Mouse (Mus musculus): ENCODE data around the gene Tln1. TPM values are rescaled to one million over a fixed set of nuclear protein-coding genes. Genes with fewer than 3 reads are reported as not detected.

Gene Tln1
- total and polyA plus RNA-seq, 3 experiments, result 22.3 to 59.3 (median 50.1) TPM

GRCm38 (mm10) chr4:43528487-43528886 is 34.0 kb downstream of the Tln1 start:
- TF ChIP-seq CHD2 (IDR thresholded peaks at IDR 0.05; ENCODE audit: low read length) (no peak), SIN3A (IDR thresholded peaks at IDR 0.05; ENCODE audit: low read length) (no peak), GABPA (IDR thresholded peaks at IDR 0.05; ENCODE audit: insufficient replicate concordance, low read depth, low read length) (no peak), ZNF384 (IDR thresholded peaks at IDR 0.05; ENCODE audit: low read depth, low read length) (no peak), MYC (IDR thresholded peaks at IDR 0.05; ENCODE audit: low read depth, low read length) (no peak), ZMIZ1 (IDR thresholded peaks at IDR 0.05; ENCODE audit: low read depth, low read length) (no peak), POLR2A (IDR thresholded peaks at IDR 0.05; ENCODE audit: low read depth, low read length) (no peak), E2F4 (IDR thresholded peaks at IDR 0.05; ENCODE audit: insufficient replicate concordance, low read depth, low read length) (no peak), ZC3H11A (IDR thresholded peaks at IDR 0.05; ENCODE audit: low read depth, low read length) (no peak), MAZ (IDR thresholded peaks at IDR 0.05; ENCODE audit: low read depth, low read length) (no peak), EP300 (IDR thresholded peaks at IDR 0.05; ENCODE audit: low read length) (no peak)
- Histone ChIP-seq H3K36me3 (replicated peaks in 1 of 2; ENCODE audit: control insufficient read depth in 1 of 2, insufficient read depth in 1 of 2, low read length in 1 of 2) (peaks cover 27 to 37% of the 10 kb centered on the region in 2 experiments), H3K9me3 (replicated peaks; ENCODE audit: low read length) (peaks cover 3% of the 10 kb centered on the region), H3K4me3 (replicated peaks in 1 of 3; ENCODE audit: low read depth in 2 of 3, low read length in 2 of 3, poor library complexity in 1 of 3) (no peak overlapping the region), H3K4me2 (ENCODE audit: insufficient read depth, low read depth, poor library complexity, severe bottlenecking) (no peak overlapping the region), H3K4me1 (ENCODE audit: control insufficient read depth in 1 of 2, insufficient read depth in 2 of 2) (peaks cover 0 to 12% of the 10 kb centered on the region in 2 experiments; a peak in 2 of 4 replicates), H3K79me2 (replicated peaks; ENCODE audit: control insufficient read depth, extremely low read depth, insufficient read depth, poor library complexity, severe bottlenecking) (no peaks in the 10 kb centered on the region), H3K9ac (ENCODE audit: insufficient read depth, low read depth) (no peak overlapping the region), H3K27me3 (replicated peaks) (peaks cover 17% of the 10 kb centered on the region), H3K27ac (ENCODE audit: insufficient read depth, low read depth) (no peak overlapping the region)
- dilution Hi-C loops (cut with MboI; ENCODE audit: extremely low pct_ligation_motif_present, extremely low pct_unique_long_range_greater_than_20kb, low sequenced_read_pairs), result no loop called here
- peak; percentile 13 for DNase-seq (ENCODE audit: extremely low read depth)
- in situ Hi-C loops (cut with MboI; ENCODE audit: low pct_ligation_motif_present, low pct_unique_long_range_greater_than_20kb, low sequenced_read_pairs), result no loop called here

- no peak overlapping the region for H3K9ac ChIP-seq (ENCODE audit: insufficient read depth, low read depth)
- dilution Hi-C loops (cut with MboI; ENCODE audit: extremely low pct_ligation_motif_present, extremely low pct_unique_long_range_greater_than_20kb, low sequenced_read_pairs), result no loop called here
- TF ChIP-seq MEF2A (IDR thresholded peaks at IDR 0.05; ENCODE audit: borderline replicate concordance, low read depth, low read length) (no peak), EP300 (IDR thresholded peaks at IDR 0.05; ENCODE audit: low read length) (no peak), UBTF (IDR thresholded peaks at IDR 0.05; ENCODE audit: low read depth, low read length) (no peak), ZMIZ1 (IDR thresholded peaks at IDR 0.05; ENCODE audit: low read depth, low read length) (no peak), MXI1 (IDR thresholded peaks at IDR 0.05; ENCODE audit: low read depth, low read length) (no peak), USF1 (IDR thresholded peaks at IDR 0.05; ENCODE audit: low read depth, low read length) (no peak), SIN3A (IDR thresholded peaks at IDR 0.05; ENCODE audit: low read length) (no peak), MYC (IDR thresholded peaks at IDR 0.05; ENCODE audit: low read depth, low read length) (no peak), MAFK (IDR thresholded peaks at IDR 0.05; ENCODE audit: insufficient replicate concordance, low read length) (no peak), KAT2A (IDR thresholded peaks at IDR 0.05; ENCODE audit: insufficient replicate concordance, low read length) (no peak), ZKSCAN1 (IDR thresholded peaks at IDR 0.05; ENCODE audit: borderline replicate concordance, low read depth, low read length) (no peak), RAD21 (IDR thresholded peaks at IDR 0.05; ENCODE audit: low read depth, low read length) (peak; percentile 36), TCF12 (IDR thresholded peaks at IDR 0.05; ENCODE audit: low read depth, low read length) (no peak), JUN (IDR thresholded peaks at IDR 0.05; ENCODE audit: insufficient read depth, low read depth, low read length) (no peak), SMC3 (IDR thresholded peaks at IDR 0.05; ENCODE audit: low read depth, low read length) (peak; percentile 24), MAX (IDR thresholded peaks at IDR 0.05; ENCODE audit: low read length) (no peak), CTCF (conservative IDR thresholded peaks at IDR 0.05 in 1 of 2, IDR thresholded peaks at IDR 0.05 in 1 of 2; ENCODE audit: low read depth in 2 of 2, low read length in 2 of 2) (peak; percentile 27 to 56; a peak in 2 of 4 replicates), E2F4 (IDR thresholded peaks at IDR 0.05; ENCODE audit: insufficient replicate concordance, low read depth, low read length) (no peak), HCFC1 (IDR thresholded peaks at IDR 0.05; ENCODE audit: low read depth, low read length) (no peak), ETS1 (conservative IDR thresholded peaks at IDR 0.05; ENCODE audit: low read depth, low read length) (no peak)
- peaks cover 22% of the 10 kb centered on the region for H3K27me3 ChIP-seq (replicated peaks)
- no peaks in the 10 kb centered on the region for H3K79me2 ChIP-seq (replicated peaks; ENCODE audit: control insufficient read depth, extremely low read depth, insufficient read depth, poor library complexity, severe bottlenecking)
- no peak overlapping the region for H3K4me2 ChIP-seq (ENCODE audit: insufficient read depth, low read depth, poor library complexity, severe bottlenecking)
- peak; percentile 27 for DNase-seq (ENCODE audit: extremely low read depth)
- in situ Hi-C loops (cut with MboI; ENCODE audit: low pct_ligation_motif_present, low pct_unique_long_range_greater_than_20kb, low sequenced_read_pairs), result no loop called here
- H3K4me3 ChIP-seq (replicated peaks in 1 of 3; ENCODE audit: low read depth in 2 of 3, low read length in 2 of 3, poor library complexity in 1 of 3), result no peak overlapping the region
- H3K9me3 ChIP-seq (replicated peaks; ENCODE audit: low read length), result peaks cover 3% of the 10 kb centered on the region
- H3K4me1 ChIP-seq (ENCODE audit: control insufficient read depth in 1 of 2, insufficient read depth in 2 of 2), result peaks cover 0 to 16% of the 10 kb centered on the region in 2 experiments; a peak in 2 of 4 replicates
- H3K36me3 ChIP-seq (replicated peaks in 1 of 2; ENCODE audit: control insufficient read depth in 1 of 2, insufficient read depth in 1 of 2, low read length in 1 of 2), result peaks cover 21 to 31% of the 10 kb centered on the region in 2 experiments
- H3K27ac ChIP-seq (ENCODE audit: insufficient read depth, low read depth), result no peak overlapping the region
These were observed 34.6 kb downstream of the Tln1 start for GRCm38 (mm10) chr4:43527880-43528279.
